Mouse (Mus musculus): ENCODE measurements around the gene Rere. TPM values are rescaled to one million over a fixed set of nuclear protein-coding genes. Genes with fewer than 3 reads are reported as not detected.
A peak's percentile ranks its signal among the peaks of the same experiment; 100 is the strongest.

Gene Rere
- total RNA-seq, 2 experiments from 2014 or later, result 85.3 to 118 TPM

GRCm38 (mm10) chr4:150608670-150609069 lies 327.2 kb downstream of the Rere start:
- no peak for DNase-seq

- no peak for DNase-seq
These were observed 332.3 kb downstream of the Rere start for GRCm38 (mm10) chr4:150613715-150614114.

- no peak for DNase-seq
These were observed 334.0 kb downstream of the Rere start for GRCm38 (mm10) chr4:150615251-150616028.

GRCm38 (mm10) chr4:150616029-150616420 lies 334.6 kb downstream of the Rere start:
- DNase-seq, result peak; percentile 68

- DNase-seq, result no peak
These were observed 335.4 kb downstream of the Rere start for GRCm38 (mm10) chr4:150616841-150617240.

- DNase-seq, result no peak
These were observed 337.6 kb downstream of the Rere start for GRCm38 (mm10) chr4:150619011-150619410.

- DNase-seq, result peak; percentile 7
These were observed 341.2 kb downstream of the Rere start for GRCm38 (mm10) chr4:150622641-150623040.

- no peak for DNase-seq
These were observed 342.9 kb downstream of the Rere start for GRCm38 (mm10) chr4:150624214-150624823.

GRCm38 (mm10) chr4:150624933-150625332 lies 343.5 kb downstream of the Rere start:
- DNase-seq, result no peak

GRCm38 (mm10) chr4:150625425-150625824 lies 344.0 kb downstream of the Rere start:
- peak; percentile 84 for DNase-seq

GRCm38 (mm10) chr4:150625951-150626732 lies 344.7 kb downstream of the Rere start:
- DNase-seq, result peak; percentile 87

- no peak for DNase-seq
These were observed 347.8 kb downstream of the Rere start for GRCm38 (mm10) chr4:150629266-150629665.

- no peak for DNase-seq
These were observed 354.1 kb downstream of the Rere start for GRCm38 (mm10) chr4:150635568-150635967.

GRCm38 (mm10) chr4:150636635-150637034 lies 355.2 kb downstream of the Rere start:
- DNase-seq, result no peak

GRCm38 (mm10) chr4:150644299-150644698 lies 362.9 kb downstream of the Rere start:
- no peak for DNase-seq

GRCm38 (mm10) chr4:150649327-150649726 lies 367.9 kb downstream of the Rere start:
- DNase-seq, result no peak

GRCm38 (mm10) chr4:150651390-150652277 lies 370.2 kb downstream of the Rere start, which contains the start of gene Slc45a1:
Gene Slc45a1 (minus strand): TSS chr4:150652174.
- DNase-seq, result no peak

- no peak for DNase-seq
These were observed 371.7 kb downstream of the Rere start for GRCm38 (mm10) chr4:150653072-150653599.

- DNase-seq, result peak; percentile 93
These were observed 374.5 kb downstream of the Rere start for GRCm38 (mm10) chr4:150655989-150656388.

GRCm38 (mm10) chr4:150656504-150656903 lies 375.1 kb downstream of the Rere start:
- DNase-seq, result peak; percentile 25

GRCm38 (mm10) chr4:150659926-150660610 lies 378.6 kb downstream of the Rere start:
- DNase-seq, result peak; percentile 34
